Mouse (Mus musculus) layer of hippocampus, adult 2 months (tissue): Measurements from ENCODE around the gene Ppp1r1b. TPM values are rescaled to one million over a fixed set of nuclear protein-coding genes. Genes with fewer than 3 reads are reported as not detected.

Experiments used
- DNase-seq, 2 experiments: peaks; one replicate each; pipeline ENCODE4 v3.0.0; 2022; ENCODE audit warnings: low spot score in 2 of 2
- H3K27ac ChIP-seq: fragments of 200-600 bp; 2 replicates; pipeline ENCODE4 v1.8.1; 2022
- H3K4me3 ChIP-seq: fragments of 200-600 bp; 2 replicates; pipeline ENCODE4 v1.8.1; 2022; ENCODE audit warnings: mild to moderate bottlenecking
- CTCF ChIP-seq: fragments of 200-600 bp; conservative IDR thresholded peaks from 2 replicates; pipeline ENCODE4 v1.8.1; 2022; ENCODE audit warnings: antibody characterized with exemption, mild to moderate bottlenecking, moderate library complexity
- total RNA-seq, 2 experiments: library from RNA; stranded (reverse); gene quantifications; 2 replicates each; pipeline ENCODE4 v1.2.3; 2021

The Ppp1r1b gene
- total RNA-seq, 2 experiments from 2014 or later, result 55.9 to 56.2 TPM

DNA sequence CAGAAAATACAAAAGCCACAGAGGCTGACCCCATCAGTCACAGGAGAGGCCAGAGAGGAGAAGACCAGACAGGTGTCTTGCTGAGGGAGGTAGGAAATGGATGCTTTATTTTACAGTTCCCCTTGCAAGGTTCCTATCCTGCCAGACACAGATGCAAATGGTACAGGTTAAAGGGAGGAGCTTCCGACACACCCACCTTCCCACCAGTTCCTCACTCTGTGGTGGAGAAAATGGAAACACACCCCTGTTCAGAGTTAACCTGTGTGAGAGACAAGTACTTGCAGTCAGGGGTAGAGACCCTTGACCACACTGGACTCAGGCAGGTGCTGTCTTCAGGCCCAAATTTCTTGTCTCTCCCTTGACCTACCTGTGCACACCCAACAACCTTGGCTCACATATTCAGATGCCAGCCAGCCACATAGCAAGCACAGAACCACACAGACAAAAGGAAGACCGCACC is 17.4 kb upstream of the Ppp1r1b start:
- H3K27ac ChIP-seq, result no peak overlapping the region
- no peak for TF ChIP-seq CTCF

GRCm38 (mm10) chr11:98331401-98331800 is 16.8 kb upstream of the Ppp1r1b start:
- no peak for TF ChIP-seq CTCF
- DNase-seq, result no peak
- Histone ChIP-seq H3K27ac (no peak overlapping the region), H3K4me3 (no peak overlapping the region)

More for the DNA sequence above, 17.4 kb upstream of the Ppp1r1b start:
- no peak for DNase-seq
- H3K4me3 ChIP-seq, result no peak overlapping the region

GRCm38 (mm10) chr11:98332186-98332585 is 16.0 kb upstream of the Ppp1r1b start:
- no peak overlapping the region; the same call in 1 of the 2 replicates for H3K27ac ChIP-seq
- TF ChIP-seq CTCF, result peak; percentile 52
- DNase-seq, result no peak
- no peak overlapping the region for H3K4me3 ChIP-seq

DNA sequence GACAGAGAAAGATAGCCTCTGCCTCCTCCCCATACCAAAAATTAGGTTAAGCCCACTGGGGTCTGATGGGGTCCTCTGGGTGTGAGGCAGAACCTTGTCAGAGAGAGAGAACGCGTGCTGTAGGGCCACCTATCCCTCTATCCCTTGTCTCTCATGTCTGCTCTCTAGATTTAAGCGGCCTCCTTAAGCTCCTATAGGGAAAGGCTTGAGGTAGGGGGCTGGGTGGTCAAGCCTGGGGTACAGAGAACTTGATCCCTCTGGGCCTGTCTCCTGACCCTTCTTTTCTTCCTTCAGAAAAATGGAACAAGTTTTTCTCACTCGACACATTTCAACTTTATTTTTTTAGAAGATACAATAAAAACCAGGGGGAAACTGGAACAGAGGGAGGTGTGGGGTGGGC is 15.4 kb upstream of the Ppp1r1b start:
- DNase-seq, result no peak
- TF ChIP-seq CTCF, result no peak
- Histone ChIP-seq H3K27ac (peak overlapping the region; percentile 94), H3K4me3 (no peak overlapping the region)

- no peak for DNase-seq
- Histone ChIP-seq H3K27ac (peak overlapping the region; percentile 94), H3K4me3 (no peak overlapping the region)
- no peak for TF ChIP-seq CTCF
Observed at GRCm38 (mm10) chr11:98333263-98333696, 14.9 kb upstream of the Ppp1r1b start.

DNA sequence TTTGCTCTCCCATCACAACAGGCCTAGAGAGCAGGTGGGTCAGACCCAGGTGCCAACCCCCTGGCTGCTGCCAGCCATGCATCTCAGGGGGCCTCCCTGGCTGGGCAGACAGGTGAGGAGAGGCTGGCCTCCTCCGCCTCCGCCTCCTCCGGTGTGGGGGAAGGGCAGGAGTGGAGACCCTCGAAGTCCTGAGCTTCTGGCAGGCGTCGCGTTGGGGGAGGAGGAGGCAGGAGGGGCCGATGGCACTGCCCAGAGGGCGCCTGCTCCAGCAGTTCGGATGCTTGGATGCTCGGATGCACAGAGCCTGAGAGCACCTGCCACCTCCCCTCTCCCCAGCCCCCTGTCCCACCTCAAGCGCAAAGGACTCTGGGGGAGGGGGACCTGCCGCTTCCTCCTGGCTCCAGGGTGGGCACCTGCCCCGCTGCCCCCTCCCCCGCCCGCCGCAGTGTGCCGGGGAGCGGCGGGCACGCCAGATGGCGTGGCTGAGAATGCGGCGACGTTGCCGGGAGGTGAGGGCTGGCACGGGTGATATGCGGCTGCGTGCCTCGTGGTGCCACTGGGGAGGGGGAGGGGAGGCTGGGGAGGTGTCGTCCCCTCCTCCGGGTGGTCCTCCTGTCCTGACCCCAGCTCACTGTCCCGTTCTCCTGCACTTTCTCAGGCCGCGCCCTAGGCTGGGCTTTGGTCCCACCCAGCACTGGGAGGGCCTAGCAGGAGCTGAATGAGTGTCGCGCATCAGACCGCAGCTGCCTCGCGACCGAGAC is 14.0 kb upstream of the Ppp1r1b start:
- peak overlapping the region; percentile 53 for H3K4me3 ChIP-seq
- no peak for DNase-seq
- no peak for TF ChIP-seq CTCF
- peak overlapping the region; percentile 94 for H3K27ac ChIP-seq

GRCm38 (mm10) chr11:98335250-98335649 is 13.0 kb upstream of the Ppp1r1b start:
- no peak for TF ChIP-seq CTCF
- Histone ChIP-seq H3K4me3 (no peak overlapping the region), H3K27ac (no peak overlapping the region)
- DNase-seq, result no peak

GRCm38 (mm10) chr11:98336245-98337107 is 11.7 kb upstream of the Ppp1r1b start:
- TF ChIP-seq CTCF, result peak; percentile 76
- DNase-seq, result no peak
- no peak overlapping the region for H3K4me3 ChIP-seq
- no peak overlapping the region for H3K27ac ChIP-seq

GRCm38 (mm10) chr11:98338507-98338961 is 9.7 kb upstream of the Ppp1r1b start:
- DNase-seq, result peak; percentile 74 to 76
- TF ChIP-seq CTCF, result no peak
- Histone ChIP-seq H3K27ac (peak overlapping the region; percentile 99), H3K4me3 (peak overlapping the region; percentile 63)

- TF ChIP-seq CTCF, result no peak
- Histone ChIP-seq H3K27ac (peak overlapping the region; percentile 99), H3K4me3 (peak overlapping the region; percentile 63)
- no peak for DNase-seq
Observed at GRCm38 (mm10) chr11:98339071-98339501, 9.1 kb upstream of the Ppp1r1b start.

- Histone ChIP-seq H3K27ac (peak overlapping the region; percentile 99), H3K4me3 (peak overlapping the region; percentile 63)
- no peak for TF ChIP-seq CTCF
- no peak for DNase-seq
Observed at GRCm38 (mm10) chr11:98339679-98340287, 8.4 kb upstream of the Ppp1r1b start.

DNA sequence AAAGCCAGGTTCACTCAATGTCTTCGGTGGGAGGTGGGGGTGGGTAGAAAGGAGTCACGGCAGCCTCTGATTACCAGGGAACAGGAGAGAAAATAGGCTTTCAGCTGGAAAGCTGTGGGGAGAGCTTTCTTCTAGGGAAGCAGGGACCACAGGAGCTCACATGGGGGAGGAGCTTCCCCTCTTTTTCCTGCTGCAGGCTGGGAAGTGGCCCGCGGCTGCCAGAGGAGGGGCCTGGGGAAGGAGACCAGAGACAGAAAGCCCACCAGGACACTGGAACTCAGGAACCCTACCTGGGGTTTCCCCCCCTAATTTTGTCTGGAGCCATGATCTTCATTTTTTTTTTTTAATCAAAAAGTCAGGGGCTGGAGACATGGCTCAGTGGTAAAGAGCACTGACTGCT is 7.6 kb upstream of the Ppp1r1b start:
- no peak for DNase-seq
- Histone ChIP-seq H3K27ac (no peak overlapping the region), H3K4me3 (no peak overlapping the region)
- no peak for TF ChIP-seq CTCF

- H3K27ac ChIP-seq, result no peak overlapping the region
- no peak for DNase-seq
- TF ChIP-seq CTCF, result no peak
- no peak overlapping the region for H3K4me3 ChIP-seq
Observed at GRCm38 (mm10) chr11:98341174-98341573, 7.0 kb upstream of the Ppp1r1b start.
